ENCODE assay signal across 9 mouse cellular contexts in genomic region chr3:154663545-154663944, GRCm38 (mm10). TPM values are rescaled to one million over a fixed set of nuclear protein-coding genes. Genes with fewer than 3 reads are reported as not detected.
DNase-seq lines count a peak whose midpoint lies in the region; ATAC-seq lines count a peak whose summit lies in the region.
"Had no signal": no experiment of that assay in that cellular context is flagged by ENCODE, and none has a peak within 500 bp of the region (broad histone marks: within the 10 kb centered on the region; RNA-seq: fewer than 3 reads in every experiment).

Gene Erich3 (plus strand): TSS chr3:154663859.

- peaks cover 34% of the 10 kb centered on the region for H3K27me3 ChIP-seq in heart, embryonic 14.5 days (ENCODE audit: control insufficient read depth, insufficient read depth, low read length)
- H3K27me3 ChIP-seq in forebrain, embryonic 12.5 days = peaks cover 28% of the 10 kb centered on the region
- peaks cover 24% of the 10 kb centered on the region for H3K27me3 ChIP-seq in limb, embryonic 15.5 days

- peaks cover 4 to 7% of the 10 kb centered on the region in 2 experiments; a peak in 1 of 4 replicates for H3K4me1 ChIP-seq in heart, embryonic 14.5 days (ENCODE audit: control insufficient read depth in 2 of 2, insufficient read depth in 2 of 2, low read length in 2 of 2)
- peaks cover 17% of the 10 kb centered on the region for H3K4me1 ChIP-seq in forebrain, embryonic 12.5 days
- H3K4me1 ChIP-seq in limb, embryonic 15.5 days = peaks cover 14% of the 10 kb centered on the region

- H3K9me3 ChIP-seq in heart, embryonic 14.5 days (ENCODE audit: control insufficient read depth, low read length) = no peaks in the 10 kb centered on the region
- H3K9me3 ChIP-seq in forebrain, embryonic 12.5 days = no peaks in the 10 kb centered on the region
- no peaks in the 10 kb centered on the region for H3K9me3 ChIP-seq in limb, embryonic 15.5 days

- H3K27ac ChIP-seq in heart, embryonic 14.5 days (replicated peaks in 1 of 2; ENCODE audit: control insufficient read depth in 1 of 2, insufficient read depth in 1 of 2, low read depth in 2 of 2, low read length in 2 of 2) = no peak within 1 kb of the TSS
- peak within 1 kb of the TSS; percentile 76 for H3K27ac ChIP-seq in forebrain, embryonic 12.5 days
- no peak within 1 kb of the TSS for H3K27ac ChIP-seq in limb, embryonic 15.5 days

- 33% methylated on average over 7 of the region's 7 CpGs for WGBS in heart, embryonic 14.5 days
- WGBS in forebrain, embryonic 12.5 days = 19% methylated on average over 7 of the region's 7 CpGs
- WGBS in limb, embryonic 15.5 days = 28% methylated on average over 7 of the region's 7 CpGs

- no peaks in the 10 kb centered on the region for H3K36me3 ChIP-seq in heart, embryonic 14.5 days (ENCODE audit: control insufficient read depth, insufficient read depth, low read length)
- no peaks in the 10 kb centered on the region for H3K36me3 ChIP-seq in forebrain, embryonic 12.5 days (replicated peaks)
- H3K36me3 ChIP-seq in limb, embryonic 15.5 days = no peaks in the 10 kb centered on the region

- ATAC-seq in heart, embryonic 14.5 days (ENCODE audit: insufficient number of reproducible peaks, insufficient read depth, low FRiP score, low read depth) = no peak
- ATAC-seq in forebrain, embryonic 12.5 days (ENCODE audit: low FRiP score) = no peak
- no peak for ATAC-seq in limb, embryonic 15.5 days (ENCODE audit: insufficient number of reproducible peaks, low FRiP score, low TSS enrichment, low read depth)
- ATAC-seq in erythroid progenitor cell, adult 5-6 weeks (replicated peaks; ENCODE audit: low FRiP score, poor library complexity, severe bottlenecking) = no peak

- H3K4me2 ChIP-seq in heart, embryonic 14.5 days (ENCODE audit: low read length) = peak within 1 kb of the TSS; percentile 85
- H3K4me2 ChIP-seq in forebrain, embryonic 12.5 days = peak within 1 kb of the TSS; percentile 73
- H3K4me2 ChIP-seq in limb, embryonic 15.5 days = peak within 1 kb of the TSS; percentile 56

- DNase-seq in heart, postnatal 4 days = no peak
- peak; percentile 82 for DNase-seq in A20 (ENCODE audit: low read depth, low spot score)
- no peak for DNase-seq in c-Kit-positive CD71-positive TER-119-positive erythroid progenitor cells, embryonic 14.5 days (ENCODE audit: low spot score)
- DNase-seq in lung, postnatal 25 days (ENCODE audit: low spot score) = no peak

- H3K4me3 ChIP-seq in heart, embryonic 14.5 days (ENCODE audit: control insufficient read depth in 1 of 2, insufficient read depth in 1 of 2, low read depth in 1 of 2, low read length in 2 of 2) = peak within 1 kb of the TSS; percentile 45 to 46
- peak within 1 kb of the TSS; percentile 44 for H3K4me3 ChIP-seq in forebrain, embryonic 12.5 days (replicated peaks)
- H3K4me3 ChIP-seq in limb, embryonic 15.5 days = peak within 1 kb of the TSS; percentile 30

- H3K9ac ChIP-seq in heart, embryonic 14.5 days (ENCODE audit: low read length) = peak within 1 kb of the TSS; percentile 22; the same call in 1 of the 2 replicates
- H3K9ac ChIP-seq in forebrain, embryonic 12.5 days = peak within 1 kb of the TSS; percentile 60
- H3K9ac ChIP-seq in limb, embryonic 15.5 days = no peak within 1 kb of the TSS

RNA-seq across cellular contexts. Expression of gene Erich3, which starts in this region (rescaled TPM):
- polyA plus RNA-seq in heart, embryonic 14.5 days (2014; fragmentation: Nextera tagmentation; extraction: Ambion mirVana) = 0.23 and 0.39 TPM in 2 replicates
- under 1 TPM; 0.05 to 0.18 TPM for total RNA-seq in heart, postnatal 4 days (2021)
- polyA plus RNA-seq in forebrain, embryonic 12.5 days (2016; fragmentation: Nextera tagmentation; extraction: Ambion mirVana) = 0.58 and 0.68 TPM in 2 replicates
- 0.09 TPM in 2 replicates for polyA plus RNA-seq in limb, embryonic 15.5 days (2015; fragmentation: Nextera tagmentation; extraction: Ambion mirVana)
- not detected in 2 replicates for total RNA-seq in erythroid progenitor cell, adult 5-6 weeks (2015; ENCODE audit: low replicate concordance)
- not detected in 2 replicates for total RNA-seq in erythroid progenitor cell, adult 5-6 weeks (2017; ENCODE audit: low replicate concordance)
- total RNA-seq: megakaryocyte-erythroid progenitor cell, adult 5-6 weeks had no signal
